Mouse (Mus musculus): ENCODE data around the gene Cntnap1. TPM values are rescaled to one million over a fixed set of nuclear protein-coding genes. Genes with fewer than 3 reads are reported as not detected.
A peak's percentile ranks its signal among the peaks of the same experiment; 100 is the strongest.

Cntnap1 gene
- polyA plus RNA-seq, 1 experiment, result 0.44 TPM

DNA sequence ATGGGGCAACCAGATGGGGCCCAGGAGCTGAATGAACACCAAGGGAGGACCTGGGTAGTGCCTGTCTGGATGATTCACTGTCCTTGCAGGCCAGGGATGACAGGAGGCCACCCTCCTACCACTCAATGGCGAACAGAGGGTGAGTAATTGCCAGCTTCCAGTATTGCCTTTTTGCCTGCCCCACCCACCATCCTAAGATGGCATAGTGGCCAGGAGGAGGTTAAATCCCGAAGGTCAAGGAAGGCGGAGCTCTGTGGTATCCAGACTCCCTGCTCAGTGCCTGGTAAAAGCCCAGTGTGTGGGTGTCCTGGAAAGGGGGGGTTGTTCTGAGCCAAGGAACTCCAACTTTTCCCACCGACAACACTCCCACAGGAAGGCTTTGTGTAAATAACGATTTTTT lies 8.0 kb upstream of the Cntnap1 start:
- TF ChIP-seq CTCF (IDR thresholded peaks at IDR 0.05; ENCODE audit: control insufficient read depth, insufficient read depth, insufficient replicate concordance, low read depth, low read length), result no peak
- TF ChIP-seq POLR2A (IDR thresholded peaks at IDR 0.05; ENCODE audit: control insufficient read depth, low read depth, low read length), result no peak
- Histone ChIP-seq H3K27me3 (ENCODE audit: control insufficient read depth, insufficient read depth, low read length) (peaks cover 2% of the 10 kb centered on the region), H3K36me3 (ENCODE audit: control insufficient read depth, insufficient read depth, low read length) (no peaks in the 10 kb centered on the region), H3K4me1 (ENCODE audit: control insufficient read depth, insufficient read depth, low read length) (peaks cover 7% of the 10 kb centered on the region), H3K4me3 (ENCODE audit: control insufficient read depth, low read depth, low read length) (no peak overlapping the region), H3K27ac (ENCODE audit: control insufficient read depth, insufficient read depth, low read depth, low read length) (peak overlapping the region; percentile 26; the same call in 1 of the 2 replicates)

DNA sequence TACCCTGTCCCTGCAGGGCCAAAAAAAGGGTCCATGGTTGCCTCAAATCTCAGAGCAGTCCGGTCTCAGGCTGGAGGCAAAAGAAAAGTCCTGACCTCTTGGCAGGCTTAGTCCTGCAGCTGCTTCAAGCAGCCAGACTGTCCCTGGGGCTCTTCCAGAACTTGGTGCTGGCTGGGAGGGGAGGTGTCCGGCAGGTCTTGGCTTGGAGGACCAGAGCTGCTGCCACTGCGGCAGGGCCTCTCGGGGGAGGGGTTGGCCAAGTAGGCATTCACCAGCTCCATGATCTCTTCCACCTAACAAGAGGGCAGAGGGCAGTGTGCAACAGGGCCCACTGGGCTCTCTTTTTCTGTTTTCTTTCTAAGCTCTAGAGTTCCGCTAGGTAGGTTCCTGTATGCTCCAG lies 7.6 kb upstream of the Cntnap1 start:
- Histone ChIP-seq H3K4me1 (ENCODE audit: control insufficient read depth, insufficient read depth, low read length) (peaks cover 7% of the 10 kb centered on the region), H3K27me3 (ENCODE audit: control insufficient read depth, insufficient read depth, low read length) (peaks cover 2% of the 10 kb centered on the region), H3K36me3 (ENCODE audit: control insufficient read depth, insufficient read depth, low read length) (no peaks in the 10 kb centered on the region), H3K27ac (ENCODE audit: control insufficient read depth, insufficient read depth, low read depth, low read length) (no peak overlapping the region; the same call in 1 of the 2 replicates), H3K4me3 (ENCODE audit: control insufficient read depth, low read depth, low read length) (no peak overlapping the region)
- TF ChIP-seq POLR2A (IDR thresholded peaks at IDR 0.05; ENCODE audit: control insufficient read depth, low read depth, low read length) (no peak), CTCF (IDR thresholded peaks at IDR 0.05; ENCODE audit: control insufficient read depth, insufficient read depth, insufficient replicate concordance, low read depth, low read length) (no peak)

DNA sequence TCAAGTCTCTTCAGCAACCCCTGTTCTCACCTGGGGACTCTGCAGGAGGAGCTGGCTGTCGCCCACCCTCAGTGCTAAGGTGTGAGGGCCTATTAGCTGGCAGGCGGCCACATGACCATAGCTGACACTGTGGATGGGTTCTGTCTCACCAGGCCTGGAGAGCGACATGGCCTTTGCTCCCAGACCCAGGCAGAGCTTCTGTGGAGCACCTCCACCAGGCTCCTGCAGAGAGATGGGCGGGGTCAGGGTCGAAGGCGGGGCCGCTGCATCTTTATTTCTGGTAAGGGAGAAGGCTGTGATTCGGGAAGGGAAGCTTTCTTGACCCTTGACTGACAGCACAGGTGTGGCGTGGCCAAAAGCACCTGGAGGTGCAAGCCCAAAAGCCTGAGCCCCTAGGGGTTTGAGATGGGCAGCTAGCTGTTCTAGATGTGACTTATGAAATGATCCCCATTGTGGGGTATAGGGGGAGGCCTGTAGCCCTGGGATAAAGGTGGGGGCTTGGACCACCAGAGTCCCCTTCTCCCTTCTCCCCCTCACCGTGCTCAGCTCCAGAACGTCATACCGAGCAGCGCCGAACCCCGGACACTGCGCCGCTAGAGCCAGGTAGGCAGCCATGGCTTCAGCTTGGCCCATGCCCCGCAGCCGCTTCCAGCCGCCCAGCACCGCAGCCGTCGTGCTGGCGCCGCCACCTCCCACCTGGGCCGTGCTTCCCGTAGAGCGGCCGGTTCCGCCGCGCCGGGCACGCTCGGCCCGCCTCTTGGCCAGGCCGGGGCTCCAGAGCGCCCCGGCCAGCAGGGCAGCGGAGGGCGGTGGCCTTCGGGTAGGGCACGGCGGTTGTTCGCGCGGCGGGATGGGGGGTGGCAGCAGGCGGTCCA lies 6.6 kb upstream of the Cntnap1 start:
- no peak for TF ChIP-seq CTCF (IDR thresholded peaks at IDR 0.05; ENCODE audit: control insufficient read depth, insufficient read depth, insufficient replicate concordance, low read depth, low read length)
- no peak for TF ChIP-seq POLR2A (IDR thresholded peaks at IDR 0.05; ENCODE audit: control insufficient read depth, low read depth, low read length)
- peaks cover 2% of the 10 kb centered on the region for H3K27me3 ChIP-seq (ENCODE audit: control insufficient read depth, insufficient read depth, low read length)
- H3K27ac ChIP-seq (ENCODE audit: control insufficient read depth, insufficient read depth, low read depth, low read length), result no peak overlapping the region

DNA sequence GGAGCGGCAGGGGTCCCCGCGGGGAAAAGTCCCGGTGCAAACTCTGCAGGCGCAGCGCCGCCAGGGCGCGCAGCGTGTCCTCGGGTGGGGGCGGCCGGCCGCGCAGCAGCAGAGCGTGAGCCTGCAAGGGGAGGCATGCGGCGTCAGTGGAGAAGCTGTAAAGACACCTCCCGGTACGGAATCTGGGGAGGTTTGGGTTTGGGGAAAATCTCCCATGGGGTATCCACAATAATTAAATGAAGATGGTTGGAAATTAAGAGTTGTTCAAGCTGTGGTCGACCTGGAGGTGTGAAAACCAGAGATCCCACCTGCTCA lies 6.0 kb upstream of the Cntnap1 start:
- Histone ChIP-seq H3K4me1 (ENCODE audit: control insufficient read depth, insufficient read depth, low read length) (peaks cover 7% of the 10 kb centered on the region), H3K4me3 (ENCODE audit: control insufficient read depth, low read depth, low read length) (no peak overlapping the region; the same call in 1 of the 2 replicates), H3K27me3 (ENCODE audit: control insufficient read depth, insufficient read depth, low read length) (peaks cover 2% of the 10 kb centered on the region), H3K27ac (ENCODE audit: control insufficient read depth, insufficient read depth, low read depth, low read length) (no peak overlapping the region), H3K36me3 (ENCODE audit: control insufficient read depth, insufficient read depth, low read length) (no peaks in the 10 kb centered on the region)
- no peak for TF ChIP-seq POLR2A (IDR thresholded peaks at IDR 0.05; ENCODE audit: control insufficient read depth, low read depth, low read length)
- no peak for TF ChIP-seq CTCF (IDR thresholded peaks at IDR 0.05; ENCODE audit: control insufficient read depth, insufficient read depth, insufficient replicate concordance, low read depth, low read length)

More for the DNA sequence above, 6.6 kb upstream of the Cntnap1 start:
- Histone ChIP-seq H3K36me3 (ENCODE audit: control insufficient read depth, insufficient read depth, low read length) (no peaks in the 10 kb centered on the region), H3K4me3 (ENCODE audit: control insufficient read depth, low read depth, low read length) (no peak overlapping the region; the same call in 1 of the 2 replicates), H3K4me1 (ENCODE audit: control insufficient read depth, insufficient read depth, low read length) (peaks cover 7% of the 10 kb centered on the region)

DNA sequence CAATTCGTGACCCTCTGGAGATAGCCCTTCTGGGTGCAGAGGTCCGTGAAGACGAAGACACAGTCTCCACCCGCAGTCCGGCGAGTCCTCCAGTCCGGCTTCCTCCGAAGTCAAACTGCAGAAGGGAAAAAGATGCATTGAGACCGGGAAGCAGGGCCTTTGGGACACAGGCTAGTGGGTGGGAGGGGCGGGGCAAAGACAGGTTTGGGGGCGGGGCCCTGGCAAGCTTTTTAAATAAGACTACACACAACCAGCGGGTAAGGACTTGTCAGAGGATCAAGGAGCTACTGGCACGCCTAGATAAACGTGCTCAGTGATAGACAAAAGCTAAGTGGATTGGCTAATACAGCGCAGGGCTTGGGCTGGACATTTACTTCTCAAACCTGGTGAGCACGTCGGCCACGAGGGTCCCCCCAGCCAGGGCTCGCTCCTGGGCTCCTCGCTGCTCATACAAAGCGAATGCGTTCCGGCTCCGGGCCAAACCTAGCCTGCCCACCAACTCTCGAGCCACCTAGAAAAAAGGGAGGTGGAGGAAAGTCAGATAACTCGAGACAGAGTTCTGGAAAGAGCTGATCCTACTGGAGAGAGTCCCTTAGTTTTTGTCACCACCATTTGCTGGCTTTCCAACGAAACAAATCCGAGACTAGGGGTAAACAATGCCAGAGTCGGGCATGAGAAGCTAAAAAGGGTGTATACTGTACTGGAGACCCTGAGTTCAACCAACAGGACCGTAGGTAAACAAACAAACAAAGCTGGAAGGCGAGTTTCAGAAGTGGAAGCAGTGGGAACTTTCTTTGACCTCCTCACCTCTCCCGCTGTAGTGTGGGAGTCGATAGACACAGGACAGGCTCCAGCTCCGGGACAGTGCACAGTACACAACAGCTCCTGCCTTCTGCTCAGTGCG lies 5.4 kb upstream of the Cntnap1 start:
- Histone ChIP-seq H3K4me3 (ENCODE audit: control insufficient read depth, low read depth, low read length) (no peak overlapping the region), H3K27ac (ENCODE audit: control insufficient read depth, insufficient read depth, low read depth, low read length) (no peak overlapping the region), H3K36me3 (ENCODE audit: control insufficient read depth, insufficient read depth, low read length) (no peaks in the 10 kb centered on the region)

DNA sequence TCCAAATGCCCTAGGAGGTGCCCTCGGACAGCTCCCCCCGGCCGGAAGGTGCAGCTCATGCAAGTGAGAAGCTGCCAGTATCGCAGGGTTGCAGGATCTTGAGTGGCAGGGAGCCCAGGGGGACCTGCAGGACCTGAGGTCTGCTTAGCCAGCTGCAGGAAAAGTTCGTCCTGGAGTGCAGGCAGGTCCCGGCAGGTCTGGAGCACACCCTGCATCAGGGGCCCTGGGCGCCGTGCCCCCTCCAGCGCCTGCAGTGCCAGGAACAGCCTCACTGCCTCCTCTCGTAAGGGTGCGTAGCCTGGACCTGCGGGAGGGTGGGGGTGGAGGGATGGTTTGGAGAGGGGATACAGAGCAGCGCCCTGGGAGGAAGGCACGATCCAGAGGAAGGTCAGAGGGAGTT lies 4.0 kb upstream of the Cntnap1 start:
- Histone ChIP-seq H3K36me3 (ENCODE audit: control insufficient read depth, insufficient read depth, low read length) (no peaks in the 10 kb centered on the region), H3K4me3 (ENCODE audit: control insufficient read depth, low read depth, low read length) (no peak overlapping the region), H3K27me3 (ENCODE audit: control insufficient read depth, insufficient read depth, low read length) (peaks cover 2% of the 10 kb centered on the region), H3K4me1 (ENCODE audit: control insufficient read depth, insufficient read depth, low read length) (peaks cover 19% of the 10 kb centered on the region), H3K27ac (ENCODE audit: control insufficient read depth, insufficient read depth, low read depth, low read length) (no peak overlapping the region)
- TF ChIP-seq CTCF (IDR thresholded peaks at IDR 0.05; ENCODE audit: control insufficient read depth, insufficient read depth, insufficient replicate concordance, low read depth, low read length) (no peak), POLR2A (IDR thresholded peaks at IDR 0.05; ENCODE audit: control insufficient read depth, low read depth, low read length) (no peak)

More for the DNA sequence above, 5.4 kb upstream of the Cntnap1 start:
- no peak for TF ChIP-seq CTCF (IDR thresholded peaks at IDR 0.05; ENCODE audit: control insufficient read depth, insufficient read depth, insufficient replicate concordance, low read depth, low read length)
- no peak for TF ChIP-seq POLR2A (IDR thresholded peaks at IDR 0.05; ENCODE audit: control insufficient read depth, low read depth, low read length)
- Histone ChIP-seq H3K27me3 (ENCODE audit: control insufficient read depth, insufficient read depth, low read length) (peaks cover 2% of the 10 kb centered on the region), H3K4me1 (ENCODE audit: control insufficient read depth, insufficient read depth, low read length) (peaks cover 9% of the 10 kb centered on the region)
